Mouse (Mus musculus): ENCODE results near the gene Impg1. TPM values are rescaled to one million over a fixed set of nuclear protein-coding genes. Genes with fewer than 3 reads are reported as not detected.

Impg1 gene
- polyA plus RNA-seq (2015; fragmentation: Nextera tagmentation; extraction: Ambion mirVana) = not detected in 2 replicates

DNA sequence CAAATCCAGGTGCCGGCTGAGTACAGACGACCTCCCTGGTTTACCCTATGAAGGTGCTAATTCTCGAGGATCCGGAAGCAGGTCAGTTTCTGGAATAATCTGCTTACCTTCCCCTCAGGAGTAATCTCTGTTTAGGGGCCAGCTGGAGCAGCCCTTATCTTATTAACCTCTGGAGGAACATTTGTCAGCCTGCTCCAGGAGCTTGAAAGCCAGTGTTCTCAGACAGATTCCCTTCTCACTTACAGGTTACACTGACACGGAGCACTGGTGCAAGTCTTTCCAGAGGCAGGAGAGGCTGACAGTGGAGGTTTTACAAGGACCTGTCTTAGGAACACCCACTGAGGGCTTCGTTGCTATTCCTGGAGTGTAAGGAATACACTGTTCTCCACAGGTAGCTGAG, at the start of gene Impg1:
TSS of gene Impg1 (minus strand) at position 101 of the 400 bp plus-strand sequence.
- H3K4me3 ChIP-seq = no peak within 1 kb of the TSS
- H3K9me3 ChIP-seq = no peaks in the 10 kb centered on the region
- no peaks in the 10 kb centered on the region for H3K36me3 ChIP-seq
- no peak within 1 kb of the TSS for H3K4me2 ChIP-seq
- H3K9ac ChIP-seq = no peak within 1 kb of the TSS
- 33% methylated on average over 6 of the region's 6 CpGs for WGBS
- H3K27me3 ChIP-seq = no peaks in the 10 kb centered on the region
- ATAC-seq (ENCODE audit: insufficient number of reproducible peaks, low FRiP score, low TSS enrichment, low read depth) = no peak
- no peak within 1 kb of the TSS for H3K27ac ChIP-seq
- no peaks in the 10 kb centered on the region for H3K4me1 ChIP-seq

DNA sequence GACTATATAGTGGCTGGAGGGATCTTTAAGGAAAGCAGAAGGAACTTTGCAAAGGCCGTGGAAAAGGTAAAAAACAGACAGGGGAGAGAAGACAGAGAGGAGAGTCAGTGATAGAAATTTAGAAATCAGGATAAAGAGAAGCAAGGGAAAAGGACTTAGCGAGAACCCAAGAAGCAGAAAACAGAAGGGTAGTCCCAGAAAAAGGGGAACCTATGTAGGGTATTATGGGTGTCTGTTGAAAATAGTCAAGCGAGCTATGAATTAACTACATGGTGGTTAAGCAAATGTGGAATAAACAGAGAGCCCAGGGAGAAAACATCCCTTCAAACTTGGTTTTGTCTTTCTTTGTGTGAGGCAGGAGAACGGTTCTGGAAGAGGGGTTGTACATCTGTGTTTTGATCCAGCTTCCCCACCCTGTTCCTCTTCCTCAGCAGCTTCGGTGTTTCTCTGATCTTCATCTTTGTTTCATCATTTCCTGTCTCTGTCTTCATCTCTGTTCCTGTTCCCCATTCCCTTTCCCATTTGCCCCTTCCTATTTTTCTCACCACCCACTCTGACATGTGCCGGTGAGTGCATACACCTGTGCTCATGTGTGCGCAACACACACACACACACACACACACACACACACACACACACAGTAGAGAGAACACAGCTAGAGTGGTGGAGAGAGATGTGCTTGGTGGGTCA, 44.3 kb upstream of the Impg1 start:
- H3K9me3 ChIP-seq = no peaks in the 10 kb centered on the region
- H3K4me3 ChIP-seq = no peak overlapping the region
- H3K9ac ChIP-seq = no peak overlapping the region
- H3K27ac ChIP-seq = no peak overlapping the region
- no peaks in the 10 kb centered on the region for H3K36me3 ChIP-seq
- H3K4me2 ChIP-seq = no peak overlapping the region
- ATAC-seq (ENCODE audit: insufficient number of reproducible peaks, low FRiP score, low TSS enrichment, low read depth) = no peak
- H3K4me1 ChIP-seq = no peaks in the 10 kb centered on the region
- H3K27me3 ChIP-seq = no peaks in the 10 kb centered on the region
- 88% methylated on average over 7 of the region's 7 CpGs for WGBS

DNA sequence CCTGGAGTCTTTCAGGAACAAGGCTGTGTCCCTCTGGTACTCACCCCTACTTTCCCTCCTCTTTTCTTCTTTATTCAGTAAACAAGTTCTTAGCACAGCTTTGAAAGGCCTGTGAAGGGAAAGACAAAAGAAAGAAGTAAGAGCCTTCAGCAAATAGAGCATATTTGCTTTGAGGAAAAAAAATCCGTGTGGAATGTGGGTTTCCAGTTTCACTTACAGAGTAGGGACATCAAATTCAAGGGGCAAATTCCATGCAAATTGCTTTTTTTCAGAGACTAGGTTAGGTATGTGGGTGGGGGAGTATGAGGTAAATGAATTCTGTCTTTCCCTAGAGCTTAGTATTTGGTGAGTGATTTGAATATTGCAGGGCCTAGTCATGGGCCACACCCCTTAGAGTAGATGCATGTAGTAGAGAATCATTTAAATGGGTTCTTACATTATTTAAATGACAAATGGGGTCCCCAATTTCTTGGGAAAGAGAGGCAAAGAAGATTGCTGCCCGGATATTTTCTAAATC, 39.3 kb upstream of the Impg1 start:
- Histone ChIP-seq H3K4me2 (no peak overlapping the region), H3K27me3 (no peaks in the 10 kb centered on the region), H3K9ac (no peak overlapping the region), H3K36me3 (no peaks in the 10 kb centered on the region), H3K9me3 (no peaks in the 10 kb centered on the region), H3K4me3 (no peak overlapping the region), H3K4me1 (no peaks in the 10 kb centered on the region), H3K27ac (no peak overlapping the region)
- ATAC-seq (ENCODE audit: insufficient number of reproducible peaks, low FRiP score, low TSS enrichment, low read depth) = no peak
- WGBS = 48% methylated on average over 2 of the region's 2 CpGs

GRCm38 (mm10) chr9:80491591-80491990, 26.3 kb upstream of the Impg1 start:
- Histone ChIP-seq H3K4me3 (no peak overlapping the region), H3K9ac (no peak overlapping the region), H3K27ac (no peak overlapping the region), H3K36me3 (no peaks in the 10 kb centered on the region), H3K9me3 (no peaks in the 10 kb centered on the region), H3K27me3 (no peaks in the 10 kb centered on the region), H3K4me2 (no peak overlapping the region), H3K4me1 (no peaks in the 10 kb centered on the region)
- WGBS = 69% methylated on average over 4 of the region's 4 CpGs
- ATAC-seq (ENCODE audit: insufficient number of reproducible peaks, low FRiP score, low TSS enrichment, low read depth) = no peak

- 72% methylated on average over 4 of the region's 4 CpGs for WGBS
- Histone ChIP-seq H3K27ac (no peak overlapping the region), H3K36me3 (no peaks in the 10 kb centered on the region), H3K27me3 (no peaks in the 10 kb centered on the region), H3K4me1 (no peaks in the 10 kb centered on the region), H3K4me3 (no peak overlapping the region), H3K4me2 (no peak overlapping the region), H3K9me3 (no peaks in the 10 kb centered on the region), H3K9ac (no peak overlapping the region)
- no peak for ATAC-seq (ENCODE audit: insufficient number of reproducible peaks, low FRiP score, low TSS enrichment, low read depth)
Observed at GRCm38 (mm10) chr9:80460420-80460819, 4.9 kb downstream of the Impg1 start.

DNA sequence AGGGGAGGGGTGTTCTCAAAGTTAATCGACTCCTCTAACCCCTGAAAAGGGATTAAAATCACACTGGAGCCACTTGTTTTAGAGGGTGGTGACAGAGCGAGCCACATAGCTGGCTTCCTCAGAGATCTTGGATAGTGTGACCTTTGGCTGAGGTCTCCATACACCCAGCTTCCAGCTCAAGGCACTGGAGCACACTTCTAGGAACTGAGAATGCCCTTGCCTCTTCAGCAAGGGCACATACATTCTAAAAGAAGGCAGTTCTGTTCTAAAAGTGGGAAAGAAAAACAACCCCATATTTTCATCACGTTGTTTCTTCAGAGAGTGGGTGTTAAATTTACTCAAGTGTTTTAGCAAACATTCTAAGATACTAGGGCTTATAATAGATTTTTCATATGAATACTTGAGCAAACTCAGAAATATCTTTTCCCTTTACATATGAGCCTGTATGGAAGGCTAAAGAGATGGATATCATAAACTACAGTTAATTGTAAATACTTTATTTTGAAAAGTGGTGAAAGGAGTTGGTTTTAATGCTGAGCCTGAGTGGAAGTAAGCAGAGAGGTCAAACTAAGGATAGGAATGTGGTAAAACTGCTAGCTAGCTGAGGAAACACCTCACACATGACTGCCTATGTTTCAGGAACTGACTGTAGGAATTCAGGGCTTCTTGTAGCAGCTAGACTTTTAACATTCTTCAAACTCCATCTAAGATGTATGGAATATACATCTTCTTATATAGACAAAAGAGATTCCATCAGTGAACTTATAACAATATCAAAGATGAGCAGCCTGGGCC, 14.6 kb downstream of the Impg1 start:
- Histone ChIP-seq H3K4me1 (no peaks in the 10 kb centered on the region), H3K4me3 (no peak overlapping the region), H3K36me3 (no peaks in the 10 kb centered on the region), H3K9ac (no peak overlapping the region), H3K27me3 (no peaks in the 10 kb centered on the region), H3K27ac (no peak overlapping the region), H3K9me3 (no peaks in the 10 kb centered on the region), H3K4me2 (no peak overlapping the region)
- 58% methylated on average over 3 of the region's 3 CpGs for WGBS
- ATAC-seq (ENCODE audit: insufficient number of reproducible peaks, low FRiP score, low TSS enrichment, low read depth) = no peak

DNA sequence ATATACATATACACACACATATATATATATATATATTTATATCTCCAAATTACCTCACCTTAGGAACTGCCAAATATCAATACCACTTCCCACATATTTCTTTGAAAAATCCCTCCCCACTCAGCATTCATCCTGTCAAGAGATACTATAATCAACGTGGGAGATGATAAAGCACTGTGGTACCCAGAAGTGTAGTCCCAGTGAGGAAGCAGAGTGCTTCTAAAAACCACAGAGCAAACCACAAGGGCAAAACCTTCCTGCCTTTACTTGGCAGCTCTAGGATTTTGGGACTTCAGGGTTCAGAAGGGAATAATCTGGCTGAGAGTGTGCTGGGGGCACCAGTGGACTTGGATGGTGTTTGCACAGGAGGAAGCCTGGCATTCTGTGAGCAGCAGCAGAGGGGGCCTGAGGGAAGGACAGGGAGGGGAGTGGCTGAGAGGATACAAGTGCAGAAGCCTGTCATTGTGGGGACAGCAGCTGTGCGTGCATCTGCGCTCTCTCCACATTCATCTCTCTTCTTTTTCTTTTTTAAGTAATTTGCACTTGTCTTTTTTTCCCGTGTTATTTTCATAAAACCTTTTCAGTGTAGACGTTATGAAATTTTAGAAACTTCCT, 24.1 kb downstream of the Impg1 start:
- Histone ChIP-seq H3K4me1 (no peaks in the 10 kb centered on the region), H3K27ac (no peak overlapping the region), H3K4me3 (no peak overlapping the region), H3K27me3 (no peaks in the 10 kb centered on the region), H3K9ac (no peak overlapping the region), H3K9me3 (no peaks in the 10 kb centered on the region), H3K36me3 (no peaks in the 10 kb centered on the region), H3K4me2 (no peak overlapping the region)
- 64% methylated on average over 5 of the region's 5 CpGs for WGBS
- no peak for ATAC-seq (ENCODE audit: insufficient number of reproducible peaks, low FRiP score, low TSS enrichment, low read depth)

- Histone ChIP-seq H3K4me3 (no peak overlapping the region), H3K27me3 (no peaks in the 10 kb centered on the region), H3K27ac (no peak overlapping the region), H3K9me3 (no peaks in the 10 kb centered on the region), H3K9ac (no peak overlapping the region), H3K4me2 (no peak overlapping the region), H3K36me3 (no peaks in the 10 kb centered on the region), H3K4me1 (no peaks in the 10 kb centered on the region)
- ATAC-seq (ENCODE audit: insufficient number of reproducible peaks, low FRiP score, low TSS enrichment, low read depth) = no peak
- 45% methylated on average over 3 of the region's 3 CpGs for WGBS
Observed at GRCm38 (mm10) chr9:80391404-80391803, 73.9 kb downstream of the Impg1 start.

DNA sequence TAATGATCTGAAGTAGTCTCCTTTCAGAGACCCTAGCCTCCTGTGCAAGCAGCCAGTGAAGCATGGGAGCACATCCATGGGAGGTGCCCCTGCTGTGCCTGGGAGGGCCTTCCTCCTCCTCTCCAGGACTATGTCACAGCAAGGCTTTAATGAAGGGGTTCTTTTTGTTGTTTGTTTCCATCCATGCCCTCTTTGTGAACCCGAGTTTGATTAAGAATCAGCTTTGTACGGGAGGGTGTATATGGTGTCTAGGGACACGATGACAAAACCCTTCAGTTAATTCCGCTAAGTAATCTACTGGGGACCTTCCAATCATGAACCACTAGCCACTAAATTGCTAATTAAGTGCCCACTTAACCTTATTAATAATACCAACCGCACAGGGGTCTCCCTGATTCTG, 74.3 kb downstream of the Impg1 start:
- Histone ChIP-seq H3K36me3 (no peaks in the 10 kb centered on the region), H3K4me3 (no peak overlapping the region), H3K4me2 (no peak overlapping the region), H3K9ac (no peak overlapping the region), H3K4me1 (no peaks in the 10 kb centered on the region), H3K27me3 (no peaks in the 10 kb centered on the region), H3K9me3 (no peaks in the 10 kb centered on the region), H3K27ac (no peak overlapping the region)
- no peak for ATAC-seq (ENCODE audit: insufficient number of reproducible peaks, low FRiP score, low TSS enrichment, low read depth)
- WGBS = 54% methylated on average over 5 of the region's 5 CpGs

GRCm38 (mm10) chr9:80387890-80388289, 77.4 kb downstream of the Impg1 start:
- Histone ChIP-seq H3K27ac (no peak overlapping the region), H3K36me3 (no peaks in the 10 kb centered on the region), H3K9me3 (no peaks in the 10 kb centered on the region), H3K4me2 (no peak overlapping the region), H3K4me1 (no peaks in the 10 kb centered on the region), H3K27me3 (no peaks in the 10 kb centered on the region), H3K9ac (no peak overlapping the region), H3K4me3 (no peak overlapping the region)
- no peak for ATAC-seq (ENCODE audit: insufficient number of reproducible peaks, low FRiP score, low TSS enrichment, low read depth)
- WGBS = 83% methylated on average over 3 of the region's 3 CpGs

DNA sequence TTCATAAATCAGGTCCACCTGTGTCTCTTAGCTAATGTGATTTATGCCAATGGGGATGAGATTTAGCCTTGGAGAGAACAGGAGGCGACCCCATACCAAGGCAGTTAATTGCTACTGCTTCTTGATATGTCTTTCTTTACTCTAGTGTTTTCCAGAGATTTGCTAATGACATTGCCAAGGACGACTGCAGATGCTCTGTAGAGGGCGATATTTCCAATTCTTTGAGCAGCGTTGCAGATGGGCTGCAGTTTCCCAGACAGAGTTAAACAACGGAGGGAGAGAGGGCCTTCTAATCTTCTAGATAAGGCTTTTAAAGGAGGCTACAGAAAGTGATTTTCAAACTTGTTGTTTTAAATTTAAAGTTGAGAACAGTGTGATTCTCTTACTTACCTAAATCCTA, 78.8 kb downstream of the Impg1 start:
- Histone ChIP-seq H3K27ac (no peak overlapping the region), H3K36me3 (no peaks in the 10 kb centered on the region), H3K27me3 (no peaks in the 10 kb centered on the region), H3K9ac (no peak overlapping the region), H3K4me2 (no peak overlapping the region), H3K4me1 (no peaks in the 10 kb centered on the region), H3K9me3 (no peaks in the 10 kb centered on the region), H3K4me3 (no peak overlapping the region)
- WGBS = 32% methylated on average over 5 of the region's 5 CpGs
- ATAC-seq (ENCODE audit: insufficient number of reproducible peaks, low FRiP score, low TSS enrichment, low read depth) = no peak

DNA sequence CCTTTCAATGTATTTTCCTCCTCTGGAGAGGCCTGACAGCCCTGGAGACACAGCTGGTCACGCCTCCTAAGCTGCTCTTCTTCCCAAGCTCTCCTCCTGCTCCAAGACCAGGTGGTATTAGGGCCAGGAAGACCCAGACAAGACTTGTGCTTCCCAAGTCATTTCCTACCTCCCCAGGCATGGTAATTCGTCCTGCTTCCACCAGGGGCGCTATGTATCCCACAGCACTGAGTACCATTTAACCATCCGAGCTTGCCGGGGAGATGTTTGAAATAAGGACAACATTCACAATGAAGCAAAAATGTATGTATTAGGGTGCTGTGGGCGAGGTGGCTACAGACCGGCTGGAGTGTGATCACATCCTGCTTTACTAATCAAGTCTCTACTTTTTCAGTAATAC, 79.3 kb downstream of the Impg1 start:
- Histone ChIP-seq H3K4me3 (no peak overlapping the region), H3K4me2 (no peak overlapping the region), H3K9me3 (no peaks in the 10 kb centered on the region), H3K36me3 (no peaks in the 10 kb centered on the region), H3K27ac (no peak overlapping the region), H3K9ac (no peak overlapping the region), H3K27me3 (no peaks in the 10 kb centered on the region), H3K4me1 (no peaks in the 10 kb centered on the region)
- no peak for ATAC-seq (ENCODE audit: insufficient number of reproducible peaks, low FRiP score, low TSS enrichment, low read depth)
- 42% methylated on average over 7 of the region's 7 CpGs for WGBS
